Mouse (Mus musculus): Measurements from ENCODE around the gene St3gal3. TPM values are rescaled to one million over a fixed set of nuclear protein-coding genes. Genes with fewer than 3 reads are reported as not detected.

St3gal3 gene
- polyA plus RNA-seq, 1 experiment: 23.4 TPM

GRCm38 (mm10) chr4:118117565-118117964 is 17.1 kb downstream of the St3gal3 start:
- no peak overlapping the region for H3K4me3 ChIP-seq (replicated peaks; ENCODE audit: extremely low read depth, low read depth, low read length)
- 85% methylated on average over 10 of the region's 10 CpGs for WGBS
- no peak for DNase-seq
- H3K4me1 ChIP-seq (ENCODE audit: control insufficient read depth, insufficient read depth, low read length): no peaks in the 10 kb centered on the region
- TF ChIP-seq CTCF (IDR thresholded peaks at IDR 0.05; ENCODE audit: insufficient read depth, low read length) (no peak), POLR2A (IDR thresholded peaks at IDR 0.05; ENCODE audit: borderline replicate concordance, extremely low read depth, low read depth, low read length) (no peak)

- Histone ChIP-seq H3K4me3 (replicated peaks; ENCODE audit: extremely low read depth, low read depth, low read length) (no peak overlapping the region), H3K4me1 (ENCODE audit: control insufficient read depth, insufficient read depth, low read length) (no peaks in the 10 kb centered on the region)
- no peak for DNase-seq
- TF ChIP-seq CTCF (IDR thresholded peaks at IDR 0.05; ENCODE audit: insufficient read depth, low read length) (no peak), POLR2A (IDR thresholded peaks at IDR 0.05; ENCODE audit: borderline replicate concordance, extremely low read depth, low read depth, low read length) (no peak)
- WGBS: 91% methylated on average over 11 of the region's 11 CpGs
These were observed 18.6 kb downstream of the St3gal3 start for GRCm38 (mm10) chr4:118116098-118116497.

- WGBS: 86% methylated on average over 7 of the region's 7 CpGs
- Histone ChIP-seq H3K4me3 (replicated peaks; ENCODE audit: extremely low read depth, low read depth, low read length) (no peak overlapping the region), H3K4me1 (ENCODE audit: control insufficient read depth, insufficient read depth, low read length) (no peaks in the 10 kb centered on the region)
- no peak for DNase-seq
- no peak for TF ChIP-seq POLR2A (IDR thresholded peaks at IDR 0.05; ENCODE audit: borderline replicate concordance, extremely low read depth, low read depth, low read length)
- no peak for TF ChIP-seq CTCF (IDR thresholded peaks at IDR 0.05; ENCODE audit: insufficient read depth, low read length)
These were observed 19.6 kb downstream of the St3gal3 start for GRCm38 (mm10) chr4:118115132-118115531.

- TF ChIP-seq POLR2A (IDR thresholded peaks at IDR 0.05; ENCODE audit: borderline replicate concordance, extremely low read depth, low read depth, low read length) (no peak), CTCF (IDR thresholded peaks at IDR 0.05; ENCODE audit: insufficient read depth, low read length) (no peak)
- 59% methylated on average over 12 of the region's 12 CpGs for WGBS
- Histone ChIP-seq H3K4me3 (replicated peaks; ENCODE audit: extremely low read depth, low read depth, low read length) (no peak overlapping the region), H3K4me1 (ENCODE audit: control insufficient read depth, insufficient read depth, low read length) (no peaks in the 10 kb centered on the region)
- no peak for DNase-seq
These were observed 22.1 kb downstream of the St3gal3 start for GRCm38 (mm10) chr4:118112601-118113000.

- no peak overlapping the region for H3K4me3 ChIP-seq (replicated peaks; ENCODE audit: extremely low read depth, low read depth, low read length)
- DNase-seq: no peak
- WGBS: 75% methylated on average over 13 of the region's 13 CpGs
- TF ChIP-seq CTCF (IDR thresholded peaks at IDR 0.05; ENCODE audit: insufficient read depth, low read length) (no peak), POLR2A (IDR thresholded peaks at IDR 0.05; ENCODE audit: borderline replicate concordance, extremely low read depth, low read depth, low read length) (no peak)
- H3K4me1 ChIP-seq (ENCODE audit: control insufficient read depth, insufficient read depth, low read length): no peaks in the 10 kb centered on the region
These were observed 25.1 kb downstream of the St3gal3 start for GRCm38 (mm10) chr4:118109649-118110048.

- no peak for DNase-seq
- TF ChIP-seq CTCF (IDR thresholded peaks at IDR 0.05; ENCODE audit: insufficient read depth, low read length) (no peak), POLR2A (IDR thresholded peaks at IDR 0.05; ENCODE audit: borderline replicate concordance, extremely low read depth, low read depth, low read length) (no peak)
- Histone ChIP-seq H3K4me3 (replicated peaks; ENCODE audit: extremely low read depth, low read depth, low read length) (no peak overlapping the region), H3K4me1 (ENCODE audit: control insufficient read depth, insufficient read depth, low read length) (no peaks in the 10 kb centered on the region)
- WGBS: 32% methylated on average over 7 of the region's 7 CpGs
These were observed 25.9 kb downstream of the St3gal3 start for GRCm38 (mm10) chr4:118108779-118109178.

- no peak for TF ChIP-seq CTCF (IDR thresholded peaks at IDR 0.05; ENCODE audit: insufficient read depth, low read length)
- no peak for TF ChIP-seq POLR2A (IDR thresholded peaks at IDR 0.05; ENCODE audit: borderline replicate concordance, extremely low read depth, low read depth, low read length)
- no peak overlapping the region for H3K4me3 ChIP-seq (replicated peaks; ENCODE audit: extremely low read depth, low read depth, low read length)
- DNase-seq: no peak
- no peaks in the 10 kb centered on the region for H3K4me1 ChIP-seq (ENCODE audit: control insufficient read depth, insufficient read depth, low read length)
- 90% methylated on average over 3 of the region's 3 CpGs for WGBS
These were observed 29.3 kb downstream of the St3gal3 start for GRCm38 (mm10) chr4:118105256-118106053.

GRCm38 (mm10) chr4:118103280-118103830 is 31.4 kb downstream of the St3gal3 start:
- 73% methylated on average over 8 of the region's 8 CpGs for WGBS

GRCm38 (mm10) chr4:118101497-118101896 is 33.2 kb downstream of the St3gal3 start:
- WGBS: 73% methylated on average over 6 of the region's 6 CpGs

More at GRCm38 (mm10) chr4:118103280-118103830, 31.4 kb downstream of the St3gal3 start:
- no peaks in the 10 kb centered on the region for H3K4me1 ChIP-seq (ENCODE audit: control insufficient read depth, insufficient read depth, low read length)
- H3K4me3 ChIP-seq (replicated peaks; ENCODE audit: extremely low read depth, low read depth, low read length): no peak overlapping the region
- TF ChIP-seq CTCF (IDR thresholded peaks at IDR 0.05; ENCODE audit: insufficient read depth, low read length) (no peak), POLR2A (IDR thresholded peaks at IDR 0.05; ENCODE audit: borderline replicate concordance, extremely low read depth, low read depth, low read length) (no peak)
- DNase-seq: no peak

More at GRCm38 (mm10) chr4:118101497-118101896, 33.2 kb downstream of the St3gal3 start:
- Histone ChIP-seq H3K4me3 (replicated peaks; ENCODE audit: extremely low read depth, low read depth, low read length) (no peak overlapping the region), H3K4me1 (ENCODE audit: control insufficient read depth, insufficient read depth, low read length) (no peaks in the 10 kb centered on the region)
- TF ChIP-seq POLR2A (IDR thresholded peaks at IDR 0.05; ENCODE audit: borderline replicate concordance, extremely low read depth, low read depth, low read length) (no peak), CTCF (IDR thresholded peaks at IDR 0.05; ENCODE audit: insufficient read depth, low read length) (no peak)
- no peak for DNase-seq
